Mouse (Mus musculus): ENCODE measurements at regions not wholly inside any gene's neighbourhood (a gene's known extent, or its start where the extent isn't known, plus 50 kb on each side); places are given as distances from the start of the nearest gene placed in this dataset.

DNA sequence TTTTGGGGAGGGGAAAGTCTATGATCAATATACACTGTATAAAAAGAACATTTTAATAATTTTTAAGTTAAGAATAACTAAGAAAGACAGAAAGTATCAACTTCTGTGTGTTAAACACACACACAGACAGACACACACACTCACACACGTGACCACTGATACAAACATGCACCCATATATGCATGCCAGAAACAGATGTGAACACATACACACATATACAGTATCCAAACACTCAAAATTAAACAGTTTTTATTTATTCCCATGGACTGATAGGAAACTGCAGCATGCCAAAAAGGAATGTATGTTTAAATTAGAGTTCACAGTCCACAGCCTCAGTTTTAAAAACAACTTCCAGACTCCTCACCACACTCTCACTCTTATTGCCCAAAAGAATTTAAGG is 203.4 kb upstream of the Tbl1x start:
- Histone ChIP-seq H3K4me2 (ENCODE audit: low read depth, severe bottlenecking) (no peak overlapping the region), H3K36me3 (ENCODE audit: control insufficient read depth, insufficient read depth, low read length) (no peaks in the 10 kb centered on the region), H3K27me3 (ENCODE audit: control insufficient read depth, insufficient read depth, low read length) (no peaks in the 10 kb centered on the region), H3K4me3 (ENCODE audit: low read depth, low read length) (no peak overlapping the region), H3K9me3 (ENCODE audit: control insufficient read depth, low read length) (no peaks in the 10 kb centered on the region), H3K27ac (replicated peaks; ENCODE audit: low read depth, low read length) (no peak overlapping the region), H3K9ac (ENCODE audit: low read length) (no peak overlapping the region), H3K4me1 (ENCODE audit: control insufficient read depth, insufficient read depth, low read length) (no peaks in the 10 kb centered on the region)
- ATAC-seq (ENCODE audit: insufficient number of reproducible peaks, low FRiP score, low TSS enrichment, low read depth) (no peak), DNase-seq (ENCODE audit: low spot score) (no peak)
- 73% methylated on average over 1 of the region's 1 CpGs for WGBS

DNA sequence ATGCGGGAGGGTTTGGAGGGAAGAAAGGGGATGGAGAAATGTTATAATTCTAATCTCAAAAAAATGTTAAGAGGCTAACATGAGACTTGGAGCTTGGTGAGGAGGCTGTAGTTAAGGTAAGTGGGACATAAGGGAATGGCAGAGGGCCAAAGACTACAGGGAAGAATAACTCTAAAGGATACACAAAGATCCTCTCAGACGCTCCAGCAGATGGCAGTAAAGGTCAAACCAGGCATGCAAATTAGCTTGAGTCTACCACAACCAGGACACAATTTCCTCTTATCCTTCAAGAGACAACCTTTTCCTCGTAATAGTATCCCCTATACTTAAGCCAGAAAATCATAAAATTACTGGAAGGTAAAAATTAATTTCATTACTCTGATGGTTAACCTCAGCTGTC is 196.4 kb upstream of the Tbl1x start:
- Histone ChIP-seq H3K9me3 (ENCODE audit: control insufficient read depth, low read length) (no peaks in the 10 kb centered on the region), H3K9ac (ENCODE audit: low read length) (no peak overlapping the region), H3K4me3 (ENCODE audit: low read depth, low read length) (no peak overlapping the region), H3K27ac (replicated peaks; ENCODE audit: low read depth, low read length) (no peak overlapping the region), H3K27me3 (ENCODE audit: control insufficient read depth, insufficient read depth, low read length) (no peaks in the 10 kb centered on the region), H3K36me3 (ENCODE audit: control insufficient read depth, insufficient read depth, low read length) (no peaks in the 10 kb centered on the region), H3K4me2 (ENCODE audit: low read depth, severe bottlenecking) (no peak overlapping the region), H3K4me1 (ENCODE audit: control insufficient read depth, insufficient read depth, low read length) (no peaks in the 10 kb centered on the region)
- DNase-seq (ENCODE audit: low spot score) (no peak), ATAC-seq (ENCODE audit: insufficient number of reproducible peaks, low FRiP score, low TSS enrichment, low read depth) (no peak)
- WGBS: 74% methylated on average over 3 of the region's 3 CpGs

DNA sequence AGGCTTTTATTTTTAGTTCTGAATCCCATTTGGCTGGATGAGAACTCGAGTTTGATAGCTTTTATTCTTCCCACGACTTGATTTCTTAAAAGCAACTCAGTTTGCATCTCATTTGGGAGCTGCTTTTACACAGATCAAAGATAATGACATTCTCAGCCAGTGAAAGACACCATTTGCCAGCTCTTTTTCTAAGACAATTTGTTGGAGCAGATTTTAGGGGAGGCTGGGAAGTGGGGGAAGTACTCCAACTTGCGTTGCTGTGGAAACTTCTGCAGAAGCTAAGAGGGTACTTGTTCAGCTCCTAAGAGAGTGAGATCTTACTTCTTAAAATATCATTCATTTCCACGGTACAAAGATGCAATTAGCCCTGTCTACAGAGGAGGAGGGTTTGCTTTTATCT is 187.2 kb upstream of the Tbl1x start:
- no peak overlapping the region for H3K27ac ChIP-seq (replicated peaks; ENCODE audit: low read depth, low read length)
- H3K4me2 ChIP-seq (ENCODE audit: low read depth, severe bottlenecking): no peak overlapping the region
- 52% methylated on average over 4 of the region's 4 CpGs for WGBS
- no peaks in the 10 kb centered on the region for H3K9me3 ChIP-seq (ENCODE audit: control insufficient read depth, low read length)
- H3K36me3 ChIP-seq (ENCODE audit: control insufficient read depth, insufficient read depth, low read length): no peaks in the 10 kb centered on the region
- no peak for DNase-seq (ENCODE audit: low spot score)
- H3K4me1 ChIP-seq (ENCODE audit: control insufficient read depth, insufficient read depth, low read length): no peaks in the 10 kb centered on the region
- no peaks in the 10 kb centered on the region for H3K27me3 ChIP-seq (ENCODE audit: control insufficient read depth, insufficient read depth, low read length)
- no peak overlapping the region for H3K9ac ChIP-seq (ENCODE audit: low read length)
- no peak overlapping the region for H3K4me3 ChIP-seq (ENCODE audit: low read depth, low read length)
- ATAC-seq (ENCODE audit: insufficient number of reproducible peaks, low FRiP score, low TSS enrichment, low read depth): no peak

DNA sequence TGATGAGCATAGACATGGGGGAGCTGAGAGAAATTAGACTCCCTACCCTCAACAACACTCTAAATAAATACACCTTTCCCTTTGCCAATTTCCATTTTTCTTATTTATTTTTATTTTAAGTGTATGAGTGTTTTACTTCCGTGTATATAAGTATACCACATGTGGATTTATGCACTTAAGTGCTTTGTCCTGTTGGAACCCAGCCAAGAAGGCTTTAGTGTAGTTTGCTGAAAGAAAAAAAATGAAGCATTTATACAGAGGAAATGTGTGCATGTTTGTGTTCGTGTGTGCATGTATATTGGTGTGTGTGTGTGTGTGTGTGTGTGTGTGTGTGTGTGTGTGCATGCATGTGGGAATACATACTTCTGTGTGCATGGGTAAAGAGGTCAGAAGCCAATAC is 157.6 kb upstream of the Tbl1x start:
- no peak overlapping the region for H3K27ac ChIP-seq (replicated peaks; ENCODE audit: low read depth, low read length)
- no peaks in the 10 kb centered on the region for H3K9me3 ChIP-seq (ENCODE audit: control insufficient read depth, low read length)
- H3K4me1 ChIP-seq (ENCODE audit: control insufficient read depth, insufficient read depth, low read length): no peaks in the 10 kb centered on the region
- ATAC-seq (ENCODE audit: insufficient number of reproducible peaks, low FRiP score, low TSS enrichment, low read depth) (no peak), DNase-seq (ENCODE audit: low spot score) (no peak)
- no peak overlapping the region for H3K4me2 ChIP-seq (ENCODE audit: low read depth, severe bottlenecking)
- no peaks in the 10 kb centered on the region for H3K36me3 ChIP-seq (ENCODE audit: control insufficient read depth, insufficient read depth, low read length)
- no peak overlapping the region for H3K9ac ChIP-seq (ENCODE audit: low read length)
- no peaks in the 10 kb centered on the region for H3K27me3 ChIP-seq (ENCODE audit: control insufficient read depth, insufficient read depth, low read length)
- 55% methylated on average over 2 of the region's 2 CpGs for WGBS
- no peak overlapping the region for H3K4me3 ChIP-seq (ENCODE audit: low read depth, low read length)

DNA sequence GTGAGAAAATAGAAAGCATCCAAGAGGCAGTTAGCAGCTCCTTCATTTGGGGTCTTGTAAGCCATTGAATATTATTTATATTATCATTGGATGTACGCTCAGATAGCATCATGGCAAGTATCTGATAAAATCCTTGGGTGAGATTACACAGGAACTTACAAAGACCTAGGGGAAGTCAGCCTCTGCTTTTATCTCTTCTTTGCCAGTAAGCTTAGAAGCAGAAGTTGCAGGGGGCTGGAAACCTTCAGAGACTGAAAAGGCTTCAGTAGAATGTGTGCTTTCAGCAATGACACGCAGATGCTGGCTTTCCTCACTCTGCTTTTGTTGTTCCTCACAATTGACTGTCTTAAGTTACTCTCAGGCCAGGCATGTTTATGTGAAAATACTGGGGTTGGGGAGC is 150.3 kb upstream of the Tbl1x start:
- no peaks in the 10 kb centered on the region for H3K36me3 ChIP-seq (ENCODE audit: control insufficient read depth, insufficient read depth, low read length)
- no peak overlapping the region for H3K4me2 ChIP-seq (ENCODE audit: low read depth, severe bottlenecking)
- H3K27me3 ChIP-seq (ENCODE audit: control insufficient read depth, insufficient read depth, low read length): no peaks in the 10 kb centered on the region
- H3K4me3 ChIP-seq (ENCODE audit: low read depth, low read length): no peak overlapping the region
- H3K4me1 ChIP-seq (ENCODE audit: control insufficient read depth, insufficient read depth, low read length): no peaks in the 10 kb centered on the region
- ATAC-seq (ENCODE audit: insufficient number of reproducible peaks, low FRiP score, low TSS enrichment, low read depth) (no peak), DNase-seq (ENCODE audit: low spot score) (no peak)
- H3K9me3 ChIP-seq (ENCODE audit: control insufficient read depth, low read length): no peaks in the 10 kb centered on the region
- no peak overlapping the region for H3K27ac ChIP-seq (replicated peaks; ENCODE audit: low read depth, low read length)
- H3K9ac ChIP-seq (ENCODE audit: low read length): no peak overlapping the region
- WGBS: 72% methylated on average over 2 of the region's 2 CpGs

DNA sequence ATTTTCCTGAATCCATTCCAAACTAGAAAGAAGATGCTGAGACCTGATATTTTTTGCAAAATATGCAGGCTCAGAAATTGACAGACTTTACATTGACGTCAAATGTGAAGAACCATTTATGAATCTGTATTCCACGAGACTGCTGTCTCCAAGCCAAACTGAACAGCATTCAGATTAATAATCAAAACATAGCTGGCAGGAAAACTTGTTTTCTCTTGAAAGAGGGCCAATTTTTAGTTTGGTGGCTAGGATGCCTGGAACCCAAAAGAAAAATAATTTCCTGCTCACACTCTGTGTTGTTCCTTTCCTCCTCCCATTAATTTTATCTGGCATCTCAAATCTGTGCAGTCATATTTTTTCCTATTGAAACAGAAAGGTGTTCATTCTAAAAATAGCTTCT is 149.7 kb upstream of the Tbl1x start:
- 86% methylated on average over 2 of the region's 2 CpGs for WGBS
- H3K36me3 ChIP-seq (ENCODE audit: control insufficient read depth, insufficient read depth, low read length): no peaks in the 10 kb centered on the region
- ATAC-seq (ENCODE audit: insufficient number of reproducible peaks, low FRiP score, low TSS enrichment, low read depth): no peak

DNA sequence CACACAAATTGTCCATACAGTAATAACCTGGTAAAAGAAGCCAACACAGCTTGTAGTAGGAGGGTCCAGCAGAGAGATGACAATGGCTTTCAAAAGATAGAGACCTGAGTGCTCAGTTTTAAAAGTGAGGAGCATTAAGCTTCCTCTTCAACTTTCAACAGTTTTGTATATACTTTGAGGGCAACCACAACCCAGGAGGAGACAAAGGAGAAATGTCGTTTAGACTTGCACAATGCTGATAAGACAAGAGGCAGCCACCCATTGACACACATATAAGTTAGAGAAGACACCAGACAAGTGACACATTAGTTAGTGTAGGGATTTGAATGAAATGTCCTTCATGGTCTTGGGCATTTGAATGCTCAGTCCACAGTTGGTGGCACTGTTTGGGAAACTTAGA is 147.2 kb upstream of the Tbl1x start:
- DNase-seq (ENCODE audit: low spot score): no peak
- Histone ChIP-seq H3K4me3 (ENCODE audit: low read depth, low read length) (no peak overlapping the region), H3K36me3 (ENCODE audit: control insufficient read depth, insufficient read depth, low read length) (no peaks in the 10 kb centered on the region), H3K9ac (ENCODE audit: low read length) (no peak overlapping the region), H3K27ac (replicated peaks; ENCODE audit: low read depth, low read length) (no peak overlapping the region), H3K4me1 (ENCODE audit: control insufficient read depth, insufficient read depth, low read length) (no peaks in the 10 kb centered on the region), H3K9me3 (ENCODE audit: control insufficient read depth, low read length) (no peaks in the 10 kb centered on the region), H3K27me3 (ENCODE audit: control insufficient read depth, insufficient read depth, low read length) (no peaks in the 10 kb centered on the region), H3K4me2 (ENCODE audit: low read depth, severe bottlenecking) (no peak overlapping the region)
- 69% methylated on average over 1 of the region's 1 CpGs for WGBS
- no peak for ATAC-seq (ENCODE audit: insufficient number of reproducible peaks, low FRiP score, low TSS enrichment, low read depth)

More for the DNA sequence above, 149.7 kb upstream of the Tbl1x start:
- H3K9me3 ChIP-seq (ENCODE audit: control insufficient read depth, low read length): no peaks in the 10 kb centered on the region
- no peak for DNase-seq (ENCODE audit: low spot score)
- H3K4me1 ChIP-seq (ENCODE audit: control insufficient read depth, insufficient read depth, low read length): no peaks in the 10 kb centered on the region
- no peak overlapping the region for H3K4me2 ChIP-seq (ENCODE audit: low read depth, severe bottlenecking)
- H3K4me3 ChIP-seq (ENCODE audit: low read depth, low read length): no peak overlapping the region
- no peak overlapping the region for H3K9ac ChIP-seq (ENCODE audit: low read length)
- H3K27ac ChIP-seq (replicated peaks; ENCODE audit: low read depth, low read length): no peak overlapping the region
- H3K27me3 ChIP-seq (ENCODE audit: control insufficient read depth, insufficient read depth, low read length): no peaks in the 10 kb centered on the region

DNA sequence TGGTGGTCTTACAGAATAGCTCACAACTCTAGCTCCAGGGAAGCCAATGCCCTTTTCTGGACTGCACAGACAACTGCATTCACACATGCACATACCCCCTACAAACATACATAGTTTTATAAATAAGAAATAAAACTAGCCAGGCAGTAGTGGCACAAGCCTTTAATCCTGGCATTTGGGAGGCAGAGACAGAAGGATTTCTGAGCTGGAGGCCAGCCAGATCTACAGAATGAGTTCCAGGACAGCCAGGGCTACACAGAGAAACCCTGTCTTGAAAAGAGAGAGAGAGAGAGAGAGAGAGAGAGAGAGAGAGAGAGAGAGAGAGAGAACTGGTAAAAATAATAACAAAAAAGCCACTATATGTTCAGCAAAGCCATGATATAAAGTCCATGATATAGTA is 143.5 kb upstream of the Tbl1x start:
- ATAC-seq (ENCODE audit: insufficient number of reproducible peaks, low FRiP score, low TSS enrichment, low read depth) (no peak), DNase-seq (ENCODE audit: low spot score) (no peak)
- Histone ChIP-seq H3K27me3 (ENCODE audit: control insufficient read depth, insufficient read depth, low read length) (no peaks in the 10 kb centered on the region), H3K4me2 (ENCODE audit: low read depth, severe bottlenecking) (no peak overlapping the region), H3K4me3 (ENCODE audit: low read depth, low read length) (no peak overlapping the region), H3K36me3 (ENCODE audit: control insufficient read depth, insufficient read depth, low read length) (no peaks in the 10 kb centered on the region), H3K9ac (ENCODE audit: low read length) (no peak overlapping the region), H3K4me1 (ENCODE audit: control insufficient read depth, insufficient read depth, low read length) (no peaks in the 10 kb centered on the region), H3K27ac (replicated peaks; ENCODE audit: low read depth, low read length) (no peak overlapping the region), H3K9me3 (ENCODE audit: control insufficient read depth, low read length) (no peaks in the 10 kb centered on the region)

DNA sequence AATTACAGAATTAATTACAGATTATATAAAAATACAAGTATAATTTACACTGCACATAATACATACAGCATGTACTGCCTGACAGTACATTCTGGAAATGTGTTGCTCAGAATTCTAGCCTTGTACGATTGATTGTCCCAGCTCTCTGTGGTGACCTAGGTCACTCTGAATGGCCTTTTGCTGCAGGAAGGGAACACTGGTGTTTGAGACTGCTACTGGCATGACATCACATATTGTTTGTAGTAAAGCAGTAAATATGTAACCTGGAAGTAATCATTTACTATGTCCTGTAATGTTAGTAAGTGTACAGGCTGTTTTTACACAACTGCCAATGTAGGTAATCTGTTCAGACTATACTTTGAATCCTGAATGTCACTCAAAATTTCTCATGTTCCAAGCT is 123.5 kb upstream of the Tbl1x start:
- Histone ChIP-seq H3K27me3 (ENCODE audit: control insufficient read depth, insufficient read depth, low read length) (no peaks in the 10 kb centered on the region), H3K4me2 (ENCODE audit: low read depth, severe bottlenecking) (no peak overlapping the region), H3K4me1 (ENCODE audit: control insufficient read depth, insufficient read depth, low read length) (no peaks in the 10 kb centered on the region), H3K36me3 (ENCODE audit: control insufficient read depth, insufficient read depth, low read length) (no peaks in the 10 kb centered on the region), H3K9ac (ENCODE audit: low read length) (no peak overlapping the region), H3K4me3 (ENCODE audit: low read depth, low read length) (no peak overlapping the region), H3K27ac (replicated peaks; ENCODE audit: low read depth, low read length) (no peak overlapping the region), H3K9me3 (ENCODE audit: control insufficient read depth, low read length) (no peaks in the 10 kb centered on the region)
- 68% methylated on average over 1 of the region's 1 CpGs for WGBS
- no peak for DNase-seq (ENCODE audit: low spot score)
- no peak for ATAC-seq (ENCODE audit: insufficient number of reproducible peaks, low FRiP score, low TSS enrichment, low read depth)
